Mouse (Mus musculus): ENCODE results near the gene Phex. TPM values are rescaled to one million over a fixed set of nuclear protein-coding genes. Genes with fewer than 3 reads are reported as not detected.

Gene Phex
- polyA plus RNA-seq, 1 experiment from 2014 or later, result 0.07 TPM

DNA sequence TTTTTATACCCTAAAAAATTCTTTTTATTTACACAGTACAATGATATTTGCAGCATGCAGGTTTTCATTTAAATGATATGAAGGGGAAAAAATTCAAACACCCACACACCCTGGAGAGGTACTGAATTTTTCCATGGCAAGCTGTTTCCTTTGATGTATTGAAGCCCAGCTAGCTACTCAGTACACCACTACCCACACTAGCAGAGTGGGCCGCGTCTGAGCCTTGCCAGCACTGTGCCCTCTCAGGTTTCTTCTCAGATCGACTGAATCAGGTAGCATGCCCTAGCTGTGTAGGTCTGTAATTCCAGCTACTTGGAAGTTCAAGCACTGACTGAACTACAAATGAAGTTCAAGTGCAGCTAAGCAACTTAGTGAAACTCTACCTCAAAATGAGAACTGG lies 26.7 kb downstream of the Phex start:
- no peak overlapping the region for H3K4me2 ChIP-seq (ENCODE audit: low read depth, low read length)
- H3K9me3 ChIP-seq (ENCODE audit: control insufficient read depth, low read length), result no peaks in the 10 kb centered on the region
- no peak overlapping the region for H3K27ac ChIP-seq (ENCODE audit: low read length)
- H3K36me3 ChIP-seq (ENCODE audit: control insufficient read depth, insufficient read depth, low read length), result no peaks in the 10 kb centered on the region
- no peaks in the 10 kb centered on the region for H3K4me1 ChIP-seq (ENCODE audit: control insufficient read depth, insufficient read depth, low read length)
- ATAC-seq, result no peak
- no peaks in the 10 kb centered on the region for H3K27me3 ChIP-seq (replicated peaks; ENCODE audit: control insufficient read depth, insufficient read depth, low read length)
- WGBS, result 84% methylated on average over 3 of the region's 3 CpGs
- H3K9ac ChIP-seq (ENCODE audit: low read depth, low read length), result no peak overlapping the region
- H3K4me3 ChIP-seq (ENCODE audit: low read length), result no peak overlapping the region

DNA sequence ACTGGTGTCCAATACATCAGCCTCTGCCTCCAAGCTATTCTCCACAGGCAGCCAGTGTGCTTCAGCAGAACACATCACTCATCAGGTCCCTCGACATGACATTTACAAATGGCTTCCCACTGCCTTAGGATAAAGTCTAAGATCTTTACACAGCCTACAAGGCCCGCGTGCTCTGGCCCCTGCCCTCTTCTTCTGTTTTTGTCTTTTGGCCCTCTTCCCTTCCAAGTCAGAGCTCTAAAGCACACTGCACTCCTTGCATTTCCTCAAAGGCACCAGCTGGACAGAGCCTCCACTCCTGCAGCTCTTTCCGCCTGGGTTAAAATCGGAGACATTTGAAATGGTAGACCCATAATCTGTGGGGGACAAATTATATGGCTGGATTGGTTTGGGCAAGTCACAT lies 28.1 kb downstream of the Phex start:
- H3K27me3 ChIP-seq (replicated peaks; ENCODE audit: control insufficient read depth, insufficient read depth, low read length), result no peaks in the 10 kb centered on the region
- H3K4me1 ChIP-seq (ENCODE audit: control insufficient read depth, insufficient read depth, low read length), result no peaks in the 10 kb centered on the region
- no peaks in the 10 kb centered on the region for H3K9me3 ChIP-seq (ENCODE audit: control insufficient read depth, low read length)
- no peak overlapping the region for H3K9ac ChIP-seq (ENCODE audit: low read depth, low read length)
- no peak overlapping the region for H3K4me3 ChIP-seq (ENCODE audit: low read length)
- no peak for ATAC-seq
- no peaks in the 10 kb centered on the region for H3K36me3 ChIP-seq (ENCODE audit: control insufficient read depth, insufficient read depth, low read length)
- H3K4me2 ChIP-seq (ENCODE audit: low read depth, low read length), result no peak overlapping the region
- H3K27ac ChIP-seq (ENCODE audit: low read length), result no peak overlapping the region
- WGBS, result 89% methylated on average over 5 of the region's 5 CpGs

DNA sequence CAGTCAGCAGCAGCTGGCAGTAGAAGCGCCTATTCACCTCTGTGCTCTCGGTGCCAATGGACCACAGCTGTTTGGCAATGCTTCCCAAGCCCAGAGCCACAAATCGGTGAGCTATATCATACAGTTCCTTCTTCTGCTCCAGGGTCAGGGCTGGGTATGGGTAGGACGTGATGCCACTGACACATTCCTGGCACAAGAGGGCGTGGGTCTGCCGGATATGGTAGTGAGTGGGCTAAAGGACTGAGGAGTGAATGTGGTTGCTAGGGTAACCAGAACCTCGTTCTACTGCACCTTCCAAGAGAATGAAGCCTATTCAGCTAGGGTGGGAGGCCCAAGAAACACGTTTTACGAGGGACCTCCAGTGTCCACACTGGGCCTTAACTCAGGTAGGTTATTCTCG lies 36.3 kb downstream of the Phex start:
- no peak overlapping the region for H3K4me3 ChIP-seq (ENCODE audit: low read length)
- H3K4me1 ChIP-seq (ENCODE audit: control insufficient read depth, insufficient read depth, low read length), result no peaks in the 10 kb centered on the region
- H3K27me3 ChIP-seq (replicated peaks; ENCODE audit: control insufficient read depth, insufficient read depth, low read length), result no peaks in the 10 kb centered on the region
- no peak overlapping the region for H3K4me2 ChIP-seq (ENCODE audit: low read depth, low read length)
- H3K9ac ChIP-seq (ENCODE audit: low read depth, low read length), result no peak overlapping the region
- WGBS, result 54% methylated on average over 10 of the region's 10 CpGs
- H3K27ac ChIP-seq (ENCODE audit: low read length), result no peak overlapping the region
- H3K36me3 ChIP-seq (ENCODE audit: control insufficient read depth, insufficient read depth, low read length), result no peaks in the 10 kb centered on the region
- no peak for ATAC-seq
- H3K9me3 ChIP-seq (ENCODE audit: control insufficient read depth, low read length), result no peaks in the 10 kb centered on the region

DNA sequence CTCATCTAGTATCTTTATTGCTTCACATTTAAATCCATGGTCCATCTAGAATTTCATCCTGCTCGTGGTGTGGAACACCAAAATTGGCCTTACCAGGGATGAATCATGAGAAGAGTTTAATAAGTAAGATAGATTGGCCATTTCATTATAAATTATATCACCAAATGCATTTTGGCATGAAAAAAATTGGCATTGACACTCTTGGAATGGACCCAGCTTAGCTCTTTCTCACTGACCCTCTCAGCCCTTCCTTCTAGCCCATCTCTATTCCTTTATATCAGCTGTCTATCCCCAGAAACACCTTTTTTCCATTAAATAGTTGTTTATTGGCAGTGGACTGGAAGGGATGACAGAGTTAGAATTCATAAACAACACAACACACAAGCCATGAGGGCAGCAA lies 37.7 kb downstream of the Phex start:
- WGBS, result 57% methylated on average over 1 of the region's 1 CpGs
- Histone ChIP-seq H3K36me3 (ENCODE audit: control insufficient read depth, insufficient read depth, low read length) (no peaks in the 10 kb centered on the region), H3K4me1 (ENCODE audit: control insufficient read depth, insufficient read depth, low read length) (no peaks in the 10 kb centered on the region), H3K9ac (ENCODE audit: low read depth, low read length) (no peak overlapping the region), H3K4me2 (ENCODE audit: low read depth, low read length) (no peak overlapping the region), H3K4me3 (ENCODE audit: low read length) (no peak overlapping the region), H3K27ac (ENCODE audit: low read length) (no peak overlapping the region), H3K9me3 (ENCODE audit: control insufficient read depth, low read length) (no peaks in the 10 kb centered on the region), H3K27me3 (replicated peaks; ENCODE audit: control insufficient read depth, insufficient read depth, low read length) (no peaks in the 10 kb centered on the region)
- ATAC-seq, result no peak

DNA sequence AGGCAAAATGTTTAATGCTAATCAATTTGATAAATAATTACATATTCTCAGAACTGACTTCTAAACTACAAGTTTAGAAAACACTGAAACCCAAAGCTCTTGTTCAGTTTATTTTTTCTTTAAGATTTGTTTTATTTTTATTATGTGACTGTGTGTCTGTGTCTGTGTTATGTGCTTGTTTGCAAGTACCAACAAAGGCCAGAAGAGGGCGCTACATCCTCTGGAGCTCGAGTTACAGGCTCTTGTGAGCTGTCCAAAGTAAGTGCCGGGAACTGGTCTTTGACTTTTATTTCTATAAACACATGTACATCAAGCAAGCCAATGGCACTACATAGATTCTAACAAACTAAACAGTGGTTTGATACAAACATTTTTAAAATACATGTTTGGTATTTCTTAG lies 41.2 kb downstream of the Phex start:
- H3K27ac ChIP-seq (ENCODE audit: low read length), result no peak overlapping the region
- no peak overlapping the region for H3K4me2 ChIP-seq (ENCODE audit: low read depth, low read length)
- no peak for ATAC-seq
- no peaks in the 10 kb centered on the region for H3K36me3 ChIP-seq (ENCODE audit: control insufficient read depth, insufficient read depth, low read length)
- H3K4me3 ChIP-seq (ENCODE audit: low read length), result no peak overlapping the region
- no peaks in the 10 kb centered on the region for H3K4me1 ChIP-seq (ENCODE audit: control insufficient read depth, insufficient read depth, low read length)
- H3K9ac ChIP-seq (ENCODE audit: low read depth, low read length), result no peak overlapping the region
- 73% methylated on average over 3 of the region's 3 CpGs for WGBS
- no peaks in the 10 kb centered on the region for H3K27me3 ChIP-seq (replicated peaks; ENCODE audit: control insufficient read depth, insufficient read depth, low read length)
- no peaks in the 10 kb centered on the region for H3K9me3 ChIP-seq (ENCODE audit: control insufficient read depth, low read length)

DNA sequence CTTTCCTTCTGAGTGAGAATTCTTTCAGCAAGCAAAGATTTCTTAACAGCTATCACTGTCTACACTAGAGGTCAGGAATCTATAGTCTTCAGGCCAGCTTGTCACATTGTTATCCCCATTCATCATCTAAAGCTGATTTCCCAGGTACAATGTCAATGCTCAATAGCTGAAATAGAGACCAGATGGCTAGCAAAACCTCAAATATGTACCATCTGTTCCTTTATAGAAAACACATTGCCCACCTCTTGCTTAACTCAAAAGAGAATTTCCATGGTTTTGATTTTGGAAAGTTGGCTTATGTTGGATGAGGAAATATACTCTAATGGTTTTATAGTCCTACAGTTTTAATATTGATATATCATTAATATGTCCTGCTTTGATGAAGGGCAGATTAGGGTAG lies 45.9 kb downstream of the Phex start:
- no peak overlapping the region for H3K4me3 ChIP-seq (ENCODE audit: low read length)
- no peaks in the 10 kb centered on the region for H3K27me3 ChIP-seq (replicated peaks; ENCODE audit: control insufficient read depth, insufficient read depth, low read length)
- no peak overlapping the region for H3K9ac ChIP-seq (ENCODE audit: low read depth, low read length)
- no peak for ATAC-seq
- H3K36me3 ChIP-seq (ENCODE audit: control insufficient read depth, insufficient read depth, low read length), result no peaks in the 10 kb centered on the region
- H3K9me3 ChIP-seq (ENCODE audit: control insufficient read depth, low read length), result no peaks in the 10 kb centered on the region
- no peaks in the 10 kb centered on the region for H3K4me1 ChIP-seq (ENCODE audit: control insufficient read depth, insufficient read depth, low read length)
- no peak overlapping the region for H3K27ac ChIP-seq (ENCODE audit: low read length)
- H3K4me2 ChIP-seq (ENCODE audit: low read depth, low read length), result no peak overlapping the region

DNA sequence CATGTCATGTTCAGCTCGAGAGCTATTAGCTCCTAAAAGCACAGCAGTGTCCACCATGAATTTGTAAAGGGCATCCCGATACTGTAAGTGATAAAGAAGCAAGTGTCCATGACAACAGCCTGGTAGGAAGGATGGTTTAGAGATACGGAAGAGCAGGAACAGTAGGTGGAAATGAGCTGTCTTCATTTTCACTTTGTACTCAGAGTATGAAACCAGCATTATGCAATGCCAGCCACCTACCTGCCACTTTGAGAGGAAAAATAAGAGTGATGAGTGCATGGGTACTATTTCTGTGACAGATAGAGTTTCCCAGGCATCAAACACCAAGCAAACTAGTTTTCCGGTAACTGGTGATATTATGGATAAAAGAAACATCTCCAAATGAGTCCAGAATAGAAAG lies 59.6 kb downstream of the Phex start:
- Histone ChIP-seq H3K27me3 (replicated peaks; ENCODE audit: control insufficient read depth, insufficient read depth, low read length) (no peaks in the 10 kb centered on the region), H3K4me2 (ENCODE audit: low read depth, low read length) (no peak overlapping the region), H3K27ac (ENCODE audit: low read length) (no peak overlapping the region), H3K36me3 (ENCODE audit: control insufficient read depth, insufficient read depth, low read length) (no peaks in the 10 kb centered on the region), H3K9me3 (ENCODE audit: control insufficient read depth, low read length) (no peaks in the 10 kb centered on the region), H3K4me3 (ENCODE audit: low read length) (no peak overlapping the region), H3K4me1 (ENCODE audit: control insufficient read depth, insufficient read depth, low read length) (no peaks in the 10 kb centered on the region), H3K9ac (ENCODE audit: low read depth, low read length) (no peak overlapping the region)
- ATAC-seq, result no peak
- 85% methylated on average over 4 of the region's 4 CpGs for WGBS

DNA sequence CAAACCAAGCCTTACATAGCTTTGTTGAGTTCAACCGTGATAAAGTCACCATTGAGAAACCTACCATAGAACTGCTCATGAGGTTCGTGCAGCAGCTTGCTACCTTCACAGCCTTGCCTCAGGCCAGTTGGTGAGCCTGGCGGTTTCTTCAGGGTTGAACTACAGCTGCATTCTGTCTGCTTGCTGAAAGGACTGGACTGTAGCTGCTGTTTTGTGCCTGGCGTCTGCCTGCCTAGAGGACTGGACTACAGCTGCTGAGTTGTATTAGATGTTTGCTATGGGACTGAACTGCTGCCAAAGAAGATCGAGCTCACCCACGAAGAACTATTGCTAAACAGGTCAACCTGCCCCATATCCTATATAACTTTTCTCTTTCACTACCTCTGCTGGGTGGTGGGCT lies 68.9 kb downstream of the Phex start:
- Histone ChIP-seq H3K4me3 (ENCODE audit: low read length) (no peak overlapping the region), H3K4me1 (ENCODE audit: control insufficient read depth, insufficient read depth, low read length) (no peaks in the 10 kb centered on the region), H3K9ac (ENCODE audit: low read depth, low read length) (no peak overlapping the region), H3K27me3 (replicated peaks; ENCODE audit: control insufficient read depth, insufficient read depth, low read length) (no peaks in the 10 kb centered on the region), H3K27ac (ENCODE audit: low read length) (no peak overlapping the region), H3K36me3 (ENCODE audit: control insufficient read depth, insufficient read depth, low read length) (no peaks in the 10 kb centered on the region), H3K4me2 (ENCODE audit: low read depth, low read length) (no peak overlapping the region), H3K9me3 (ENCODE audit: control insufficient read depth, low read length) (no peaks in the 10 kb centered on the region)
- no peak for ATAC-seq
- 82% methylated on average over 6 of the region's 6 CpGs for WGBS

DNA sequence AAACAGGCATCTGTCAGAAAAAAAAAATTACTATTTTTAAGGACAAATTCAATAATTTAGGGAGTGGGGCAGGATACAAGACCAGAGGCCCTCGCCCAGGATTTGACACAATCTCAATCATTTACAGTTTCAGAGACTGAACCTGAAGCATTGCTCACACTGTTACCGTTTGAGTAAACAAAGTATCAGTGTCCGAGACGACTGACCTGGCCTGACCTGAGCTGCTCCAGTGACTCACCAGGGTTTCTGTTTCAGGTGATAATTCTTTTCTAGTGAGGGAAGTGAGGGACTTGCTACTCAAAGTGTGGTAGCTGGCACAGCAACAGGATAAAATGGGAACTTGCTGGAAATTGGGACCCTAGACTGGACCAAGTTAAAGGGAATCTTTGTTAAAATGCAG lies 80.4 kb downstream of the Phex start:
- Histone ChIP-seq H3K4me1 (ENCODE audit: control insufficient read depth, insufficient read depth, low read length) (no peaks in the 10 kb centered on the region), H3K9ac (ENCODE audit: low read depth, low read length) (no peak overlapping the region), H3K36me3 (ENCODE audit: control insufficient read depth, insufficient read depth, low read length) (no peaks in the 10 kb centered on the region), H3K27me3 (replicated peaks; ENCODE audit: control insufficient read depth, insufficient read depth, low read length) (no peaks in the 10 kb centered on the region), H3K9me3 (ENCODE audit: control insufficient read depth, low read length) (no peaks in the 10 kb centered on the region), H3K4me2 (ENCODE audit: low read depth, low read length) (no peak overlapping the region), H3K27ac (ENCODE audit: low read length) (no peak overlapping the region), H3K4me3 (ENCODE audit: low read length) (no peak overlapping the region)
- 28% methylated on average over 4 of the region's 4 CpGs for WGBS
- no peak for ATAC-seq

DNA sequence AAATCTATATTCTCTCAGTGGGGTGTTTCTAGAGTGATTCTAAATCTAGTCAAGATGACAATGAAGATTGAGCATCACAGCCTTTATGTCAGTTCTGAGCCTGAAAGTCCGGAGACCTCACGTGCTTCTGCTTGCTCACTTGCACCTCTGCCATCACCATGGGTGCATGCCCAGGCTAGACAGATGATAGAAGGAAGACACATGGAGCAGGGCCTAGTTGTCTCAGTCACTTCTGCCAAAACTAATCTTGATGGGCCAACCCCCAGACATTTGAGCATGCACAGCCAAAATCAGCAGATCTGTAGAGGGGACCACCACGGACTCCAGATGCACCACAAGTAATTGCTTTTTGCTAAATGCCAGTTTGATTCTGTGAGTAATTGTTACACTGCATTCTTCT lies 85.3 kb downstream of the Phex start:
- no peaks in the 10 kb centered on the region for H3K27me3 ChIP-seq (replicated peaks; ENCODE audit: control insufficient read depth, insufficient read depth, low read length)
- no peak overlapping the region for H3K27ac ChIP-seq (ENCODE audit: low read length)
- no peaks in the 10 kb centered on the region for H3K4me1 ChIP-seq (ENCODE audit: control insufficient read depth, insufficient read depth, low read length)
- H3K36me3 ChIP-seq (ENCODE audit: control insufficient read depth, insufficient read depth, low read length), result no peaks in the 10 kb centered on the region
- no peak overlapping the region for H3K9ac ChIP-seq (ENCODE audit: low read depth, low read length)
- WGBS, result 83% methylated on average over 3 of the region's 3 CpGs
- no peak overlapping the region for H3K4me3 ChIP-seq (ENCODE audit: low read length)
- H3K4me2 ChIP-seq (ENCODE audit: low read depth, low read length), result no peak overlapping the region
- no peak for ATAC-seq
- H3K9me3 ChIP-seq (ENCODE audit: control insufficient read depth, low read length), result no peaks in the 10 kb centered on the region

All from intestine, embryonic 16.5 days (tissue).